Mouse (Mus musculus): ENCODE results near the gene Vsig2. TPM values are rescaled to one million over a fixed set of nuclear protein-coding genes. Genes with fewer than 3 reads are reported as not detected.

The Vsig2 gene
- polyA plus RNA-seq, 1 experiment from 2014 or later, result 6.3 TPM

DNA sequence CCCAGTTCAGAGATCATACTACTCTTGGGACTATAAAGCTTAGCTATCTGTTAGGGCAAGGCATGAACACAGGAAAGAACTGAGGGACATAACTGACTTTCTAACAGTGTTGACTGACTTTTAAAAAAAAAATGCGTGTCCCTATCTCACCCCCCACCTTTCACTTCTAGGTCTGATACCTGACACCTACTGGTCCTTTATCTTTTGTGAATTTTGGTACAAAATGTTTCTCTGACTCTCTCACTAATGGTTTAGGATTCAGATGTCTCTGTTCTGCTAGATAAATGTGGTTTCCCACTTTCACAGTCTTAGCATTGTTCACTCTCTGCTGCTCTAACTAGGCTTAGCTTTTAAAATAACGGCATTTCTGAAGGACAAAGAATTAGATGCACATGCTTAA, 53.0 kb downstream of the Vsig2 start:
- Histone ChIP-seq H3K4me1 (replicated peaks; ENCODE audit: control insufficient read depth, insufficient read depth, low read length) (no peaks in the 10 kb centered on the region), H3K9me3 (ENCODE audit: control insufficient read depth, low read length) (no peaks in the 10 kb centered on the region), H3K9ac (ENCODE audit: low read length) (no peak overlapping the region), H3K27ac (ENCODE audit: low read depth) (no peak overlapping the region), H3K27me3 (replicated peaks; ENCODE audit: control insufficient read depth, insufficient read depth, low read length) (no peaks in the 10 kb centered on the region), H3K4me2 (ENCODE audit: low read length) (no peak overlapping the region), H3K36me3 (ENCODE audit: control insufficient read depth, insufficient read depth, low read length) (no peaks in the 10 kb centered on the region), H3K4me3 (ENCODE audit: low read depth, low read length) (no peak overlapping the region)
- ATAC-seq (replicated peaks; ENCODE audit: low FRiP score, low TSS enrichment, low read depth), result no peak
- WGBS, result 75% methylated on average over 2 of the region's 2 CpGs
- DNase-seq (ENCODE audit: low spot score), result no peak

DNA sequence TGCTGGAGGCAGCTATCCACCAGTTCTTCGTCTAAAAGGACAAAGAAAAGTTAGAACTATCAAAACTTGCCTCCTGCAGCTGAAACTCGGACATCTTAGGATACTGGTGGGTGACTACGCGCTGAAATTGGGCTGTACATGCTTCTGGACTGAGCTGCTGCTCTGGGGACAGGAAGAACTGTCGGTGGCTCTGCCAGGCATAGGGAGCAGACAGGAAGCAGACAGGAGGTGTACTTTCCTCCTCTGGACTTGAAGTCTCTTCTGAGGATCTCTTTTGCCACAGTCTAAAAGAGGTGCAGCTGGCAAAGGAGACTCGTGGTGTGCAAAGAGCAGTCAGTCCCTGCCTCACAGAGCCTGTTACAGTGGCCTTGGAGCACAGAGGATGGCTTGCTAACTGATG, 53.6 kb downstream of the Vsig2 start:
- WGBS, result 58% methylated on average over 6 of the region's 6 CpGs
- DNase-seq (ENCODE audit: low spot score) (no peak), ATAC-seq (replicated peaks; ENCODE audit: low FRiP score, low TSS enrichment, low read depth) (no peak)
- Histone ChIP-seq H3K27me3 (replicated peaks; ENCODE audit: control insufficient read depth, insufficient read depth, low read length) (no peaks in the 10 kb centered on the region), H3K27ac (ENCODE audit: low read depth) (no peak overlapping the region), H3K4me1 (replicated peaks; ENCODE audit: control insufficient read depth, insufficient read depth, low read length) (no peaks in the 10 kb centered on the region), H3K4me3 (ENCODE audit: low read depth, low read length) (no peak overlapping the region), H3K4me2 (ENCODE audit: low read length) (no peak overlapping the region), H3K36me3 (ENCODE audit: control insufficient read depth, insufficient read depth, low read length) (no peaks in the 10 kb centered on the region), H3K9ac (ENCODE audit: low read length) (no peak overlapping the region), H3K9me3 (ENCODE audit: control insufficient read depth, low read length) (no peaks in the 10 kb centered on the region)

DNA sequence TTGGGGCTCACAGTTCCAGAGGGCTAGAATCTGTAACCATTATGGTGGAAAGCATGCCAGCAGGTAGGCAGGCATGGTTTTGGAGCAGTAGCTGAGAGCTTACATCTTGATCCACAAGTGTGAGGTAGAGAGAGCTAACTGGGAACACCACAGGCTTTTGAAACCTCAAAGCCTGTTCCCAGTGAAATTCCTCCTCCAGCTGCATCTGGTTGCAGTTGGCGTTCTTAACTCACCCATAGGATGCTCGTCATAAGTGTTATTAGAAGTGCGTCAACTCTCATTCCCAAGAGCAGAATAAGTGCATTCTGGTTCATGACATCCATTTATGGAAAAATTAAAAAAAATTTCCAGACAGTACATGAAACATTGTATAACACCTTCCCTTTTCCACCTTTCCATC, 54.6 kb downstream of the Vsig2 start:
- ATAC-seq (replicated peaks; ENCODE audit: low FRiP score, low TSS enrichment, low read depth) (no peak), DNase-seq (ENCODE audit: low spot score) (no peak)
- no peak overlapping the region for H3K27ac ChIP-seq (ENCODE audit: low read depth)
- H3K27me3 ChIP-seq (replicated peaks; ENCODE audit: control insufficient read depth, insufficient read depth, low read length), result no peaks in the 10 kb centered on the region
- no peaks in the 10 kb centered on the region for H3K4me1 ChIP-seq (replicated peaks; ENCODE audit: control insufficient read depth, insufficient read depth, low read length)
- H3K9ac ChIP-seq (ENCODE audit: low read length), result no peak overlapping the region
- no peaks in the 10 kb centered on the region for H3K9me3 ChIP-seq (ENCODE audit: control insufficient read depth, low read length)
- H3K4me2 ChIP-seq (ENCODE audit: low read length), result no peak overlapping the region
- no peak overlapping the region for H3K4me3 ChIP-seq (ENCODE audit: low read depth, low read length)
- H3K36me3 ChIP-seq (ENCODE audit: control insufficient read depth, insufficient read depth, low read length), result no peaks in the 10 kb centered on the region
- WGBS, result 91% methylated on average over 3 of the region's 3 CpGs

Other genes with a start within 250 kb of the Vsig2 start
- 6.4 and 6.7 TPM in 2 replicates for gene Ccdc15, start 190.8 kb upstream of the Vsig2 start, polyA plus RNA-seq (2014; fragmentation: Nextera tagmentation; extraction: Ambion mirVana)
- gene Hepacam, start 171.9 kb upstream of the Vsig2 start, polyA plus RNA-seq (2014; fragmentation: Nextera tagmentation; extraction: Ambion mirVana), result not detected in 2 replicates
- gene Robo4, start 137.4 kb upstream of the Vsig2 start, polyA plus RNA-seq (2014; fragmentation: Nextera tagmentation; extraction: Ambion mirVana), result 9.8 and 12.8 TPM in 2 replicates
- not detected in 2 replicates for gene Robo3, start 106.0 kb upstream of the Vsig2 start, polyA plus RNA-seq (2014; fragmentation: Nextera tagmentation; extraction: Ambion mirVana)
- 28.7 and 29.5 TPM in 2 replicates for gene Msantd2, start 49.9 kb upstream of the Vsig2 start, polyA plus RNA-seq (2014; fragmentation: Nextera tagmentation; extraction: Ambion mirVana)
- 47.2 and 50.4 TPM in 2 replicates for gene Esam, start 11.2 kb upstream of the Vsig2 start, polyA plus RNA-seq (2014; fragmentation: Nextera tagmentation; extraction: Ambion mirVana)
- gene Nrgn, start 13.6 kb downstream of the Vsig2 start, polyA plus RNA-seq (2014; fragmentation: Nextera tagmentation; extraction: Ambion mirVana), result 2.5 and 3.4 TPM in 2 replicates
- 12.2 and 13.0 TPM in 2 replicates for gene Siae, start 16.4 kb downstream of the Vsig2 start, polyA plus RNA-seq (2014; fragmentation: Nextera tagmentation; extraction: Ambion mirVana)
- gene Spa17, start 74.5 kb downstream of the Vsig2 start, polyA plus RNA-seq (2014; fragmentation: Nextera tagmentation; extraction: Ambion mirVana), result 4.7 and 4.8 TPM in 2 replicates
- gene Tbrg1, start 118.1 kb downstream of the Vsig2 start, polyA plus RNA-seq (2014; fragmentation: Nextera tagmentation; extraction: Ambion mirVana), result 166 and 169 TPM in 2 replicates
- gene Panx3, start 130.0 kb downstream of the Vsig2 start, polyA plus RNA-seq (2014; fragmentation: Nextera tagmentation; extraction: Ambion mirVana), result not detected in 2 replicates
- not detected in 2 replicates for gene Olfr160, start 177.0 kb downstream of the Vsig2 start, polyA plus RNA-seq (2014; fragmentation: Nextera tagmentation; extraction: Ambion mirVana)
- gene Olfr874, start 205.9 kb downstream of the Vsig2 start, polyA plus RNA-seq (2014; fragmentation: Nextera tagmentation; extraction: Ambion mirVana), result not detected in 2 replicates
- not detected in 2 replicates for gene Olfr875, start 232.6 kb downstream of the Vsig2 start, polyA plus RNA-seq (2014; fragmentation: Nextera tagmentation; extraction: Ambion mirVana)